Mouse (Mus musculus) gastrocnemius, postnatal 10 days (tissue): ENCODE results near the gene Bet1. TPM values are rescaled to one million over a fixed set of nuclear protein-coding genes. Genes with fewer than 3 reads are reported as not detected.

ENCODE experiments used
- DNase-seq: peaks from one replicate; pipeline ENCODE4 v3.0.0; 2021; ENCODE audit warnings: mixed read lengths
- long read RNA-seq, 2 experiments: library from polyadenylated mRNA; stranded (forward); transcript quantifications; one replicate each; pipeline ENCODE4 v2.0.0; 2021
- total RNA-seq, 2 experiments: library from RNA; stranded (reverse); gene quantifications; 2 replicates each; pipeline ENCODE4 v1.2.3; 2021

The Bet1 gene
- total RNA-seq, result 10 to 100 TPM; 23.7 to 27.1 TPM
- long read RNA-seq, experiment 1, transcript Bet1-201 (4 exons, 1,516 nt), result major isoform, 13 of 14 reads
- long read RNA-seq, experiment 1, partial matches to known transcripts, result 0 of 14 reads
- long read RNA-seq, experiment 1, other reads (novel, unspliced or antisense), result 1 of 14 reads
- long read RNA-seq, experiment 2, transcript Bet1-201 (4 exons, 1,516 nt), result major isoform, 17 of 18 reads
- long read RNA-seq, experiment 2, partial matches to known transcripts, result 0 of 18 reads
- long read RNA-seq, experiment 2, other reads (novel, unspliced or antisense), result 1 of 18 reads

GRCm38 (mm10) chr6:4086663-4087454 is at the start of gene Bet1:
Gene Bet1, minus strand, starts transcription at chr6:4086972.
- peak; percentile 87 for DNase-seq

- no peak for DNase-seq
Observed at GRCm38 (mm10) chr6:4132239-4132638, 45.5 kb upstream of the Bet1 start.

- no peak for DNase-seq
Observed at GRCm38 (mm10) chr6:4131149-4131548, 44.4 kb upstream of the Bet1 start.

GRCm38 (mm10) chr6:4118611-4119010 is 31.8 kb upstream of the Bet1 start:
- no peak for DNase-seq

- DNase-seq, result no peak
Observed at GRCm38 (mm10) chr6:4090423-4090822, 3.7 kb upstream of the Bet1 start.

GRCm38 (mm10) chr6:4072281-4072680 is 14.5 kb downstream of the Bet1 start:
- DNase-seq, result no peak

GRCm38 (mm10) chr6:4069714-4070113 is 17.1 kb downstream of the Bet1 start:
- no peak for DNase-seq

- no peak for DNase-seq
Observed at GRCm38 (mm10) chr6:4054387-4054786, 32.4 kb downstream of the Bet1 start.

GRCm38 (mm10) chr6:4052843-4053242 is 33.9 kb downstream of the Bet1 start:
- no peak for DNase-seq

GRCm38 (mm10) chr6:4047200-4047599 is 39.6 kb downstream of the Bet1 start:
- no peak for DNase-seq

- no peak for DNase-seq
Observed at GRCm38 (mm10) chr6:4041821-4042220, 45.0 kb downstream of the Bet1 start.

- DNase-seq, result no peak
Observed at GRCm38 (mm10) chr6:4030956-4031355, 55.8 kb downstream of the Bet1 start.

Other genes with a start within 250 kb of the Bet1 start
- 1 to 10 TPM; 1.6 to 2.7 TPM for gene Tfpi2, start 98.1 kb downstream of the Bet1 start, total RNA-seq
- gene Gngt1, start 93.2 kb downstream of the Bet1 start, total RNA-seq, result not detected
- gene Gng11, start 83.1 kb downstream of the Bet1 start, total RNA-seq, result 10 to 100 TPM; 64.0 to 65.6 TPM